Mouse (Mus musculus): ENCODE measurements around the gene Ppp1r35.

Gene Ppp1r35

GRCm38 (mm10) chr5:137784546-137784945 is 5.9 kb downstream of the Ppp1r35 start:
- no peak for DNase-seq

- DNase-seq: no peak
These were observed 6.7 kb downstream of the Ppp1r35 start for GRCm38 (mm10) chr5:137785164-137786031.

GRCm38 (mm10) chr5:137786109-137786942 is 7.7 kb downstream of the Ppp1r35 start:
- peak; percentile 99 for DNase-seq

- peak; percentile 95 for DNase-seq
These were observed 8.7 kb downstream of the Ppp1r35 start, which contains the start of the genes Mepce and Zcwpw1 for GRCm38 (mm10) chr5:137787151-137787928. Gene Mepce (minus strand): TSS chr5:137787655. Gene Zcwpw1 (plus strand): TSS chr5:137787798.

GRCm38 (mm10) chr5:137788171-137788570 is 9.5 kb downstream of the Ppp1r35 start:
- DNase-seq: peak; percentile 24

- DNase-seq: no peak
These were observed 10.4 kb downstream of the Ppp1r35 start for GRCm38 (mm10) chr5:137788946-137789531.

- no peak for DNase-seq
These were observed 12.9 kb downstream of the Ppp1r35 start for GRCm38 (mm10) chr5:137791553-137791952.

GRCm38 (mm10) chr5:137796606-137797005 is 18.0 kb downstream of the Ppp1r35 start:
- no peak for DNase-seq

GRCm38 (mm10) chr5:137800917-137801316 is 22.3 kb downstream of the Ppp1r35 start:
- no peak for DNase-seq

- DNase-seq: no peak
These were observed 27.5 kb downstream of the Ppp1r35 start for GRCm38 (mm10) chr5:137806158-137806557.

- DNase-seq: no peak
These were observed 29.7 kb downstream of the Ppp1r35 start for GRCm38 (mm10) chr5:137808316-137808715.

- DNase-seq: no peak
These were observed 39.0 kb downstream of the Ppp1r35 start for GRCm38 (mm10) chr5:137817466-137818222.

GRCm38 (mm10) chr5:137822126-137822525 is 43.5 kb downstream of the Ppp1r35 start:
- DNase-seq: no peak

GRCm38 (mm10) chr5:137822602-137823001 is 44.0 kb downstream of the Ppp1r35 start:
- no peak for DNase-seq

- DNase-seq: no peak
These were observed 44.9 kb downstream of the Ppp1r35 start for GRCm38 (mm10) chr5:137823455-137824045.

- no peak for DNase-seq
These were observed 46.4 kb downstream of the Ppp1r35 start for GRCm38 (mm10) chr5:137825030-137825429.

- DNase-seq: no peak
These were observed 47.3 kb downstream of the Ppp1r35 start for GRCm38 (mm10) chr5:137825971-137826370.

GRCm38 (mm10) chr5:137826421-137826820 is 47.8 kb downstream of the Ppp1r35 start:
- DNase-seq: no peak

- no peak for DNase-seq
These were observed 50.0 kb downstream of the Ppp1r35 start for GRCm38 (mm10) chr5:137828694-137829093.

All from right cerebral cortex, adult 18-20 months (tissue).